Mouse (Mus musculus) fibroblast of lung, adult 2 months (primary cell): Measurements from ENCODE around the gene Pde3b.
"Not testable (repeated sequence)": the region's sequence is repeated elsewhere in the genome, so short reads cannot be mapped to it uniquely, and the experiment has no call there.

Experiments used
- DNase-seq: peaks from one replicate; pipeline ENCODE4 v3.0.0-alpha.2; 2011; ENCODE audit warnings: low read depth

Pde3b gene

GRCm38 (mm10) chr7:114479779-114480178, 64.7 kb downstream of the Pde3b start:
- DNase-seq, result peak; percentile 35

- no peak for DNase-seq
Observed at GRCm38 (mm10) chr7:114480196-114480989, 65.3 kb downstream of the Pde3b start.

DNA sequence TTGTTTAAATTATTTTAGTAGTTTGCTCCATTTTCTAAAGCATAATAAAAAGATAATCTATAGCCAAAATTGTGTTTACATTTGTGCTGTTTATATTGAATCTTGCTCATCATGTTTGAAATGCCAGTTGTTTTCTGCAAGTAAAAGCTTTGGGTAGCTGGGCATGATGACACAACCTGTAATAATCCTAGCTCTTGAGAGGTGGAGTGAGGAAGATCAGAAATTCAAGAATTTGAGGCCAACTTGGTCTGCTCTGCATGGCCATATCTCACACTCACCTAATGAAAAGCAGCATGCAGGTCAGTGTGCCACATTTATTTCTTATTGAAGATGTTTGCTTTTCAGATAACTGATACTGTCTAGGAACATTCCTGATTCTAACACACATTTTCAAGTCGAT, 65.9 kb downstream of the Pde3b start:
- DNase-seq, result no peak

DNA sequence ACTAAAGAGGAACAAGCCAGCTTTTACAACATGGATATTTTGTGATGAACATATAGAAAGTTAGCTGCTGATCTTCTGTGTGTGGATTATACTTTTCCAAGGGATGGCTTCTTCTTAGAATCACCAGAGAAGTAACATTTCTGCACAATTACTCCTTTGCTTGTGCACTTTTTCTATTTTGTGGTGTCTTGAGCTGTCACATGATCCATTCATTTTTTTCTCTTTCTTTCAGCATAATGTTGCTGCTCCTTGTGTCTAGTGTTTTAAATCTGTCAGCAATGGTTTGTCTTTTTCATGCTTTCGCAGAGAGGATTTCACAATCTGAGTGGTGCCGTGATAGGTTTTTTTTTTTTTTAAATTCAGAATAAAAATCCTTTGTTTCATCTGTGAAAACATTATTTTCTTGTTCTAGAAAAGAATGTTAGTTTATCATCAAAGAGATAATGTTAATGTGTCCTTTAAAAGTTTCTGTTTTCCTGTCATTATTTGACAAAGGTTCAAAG, 66.4 kb downstream of the Pde3b start:
- DNase-seq, result no peak

DNA sequence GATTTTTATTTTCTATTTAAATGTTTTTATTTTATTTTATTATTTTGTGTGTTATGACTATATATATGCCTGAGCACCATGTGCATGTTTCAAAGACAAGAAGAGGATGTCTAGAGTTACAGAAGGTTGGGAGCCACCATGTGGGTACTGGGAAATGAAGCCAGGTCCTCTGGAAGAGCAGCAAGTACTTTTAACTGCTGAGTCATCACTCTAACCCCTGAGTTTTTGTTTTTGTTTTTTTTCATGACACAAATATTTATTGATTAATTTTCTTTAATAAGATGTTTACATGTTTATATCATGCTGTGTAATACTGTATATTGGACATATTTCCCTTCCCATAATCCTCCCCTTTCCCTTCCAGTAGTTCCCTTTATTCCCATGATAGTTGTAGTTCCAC, 77.5 kb downstream of the Pde3b start:
- DNase-seq, result no peak

DNA sequence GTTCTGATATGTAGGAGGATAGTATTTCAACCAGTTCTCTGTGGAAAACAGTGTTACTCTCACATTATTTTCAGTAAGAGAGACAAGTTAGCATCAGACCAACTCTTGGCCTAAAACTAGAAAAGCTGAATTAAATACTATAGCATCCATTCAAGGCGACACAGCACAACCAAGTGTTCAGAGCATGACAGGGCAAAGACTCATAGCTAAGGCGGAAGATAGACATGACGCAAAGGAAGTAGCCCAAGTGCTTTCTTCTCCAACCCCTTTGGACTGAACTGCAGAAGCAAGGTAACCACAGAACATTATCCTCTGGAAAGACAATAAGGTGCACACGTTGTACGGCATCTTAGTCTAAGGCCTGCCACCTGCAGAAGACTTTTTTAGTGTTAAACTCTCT, 79.0 kb downstream of the Pde3b start:
- DNase-seq, result no peak

- no peak for DNase-seq
Observed at GRCm38 (mm10) chr7:114499293-114499692, 84.2 kb downstream of the Pde3b start.

- no peak for DNase-seq
Observed at GRCm38 (mm10) chr7:114508879-114509278, 93.8 kb downstream of the Pde3b start.

- DNase-seq, result no peak
Observed at GRCm38 (mm10) chr7:114520122-114520521, 105.0 kb downstream of the Pde3b start.

- DNase-seq, result no peak
Observed at GRCm38 (mm10) chr7:114526245-114526644, 111.2 kb downstream of the Pde3b start.

DNA sequence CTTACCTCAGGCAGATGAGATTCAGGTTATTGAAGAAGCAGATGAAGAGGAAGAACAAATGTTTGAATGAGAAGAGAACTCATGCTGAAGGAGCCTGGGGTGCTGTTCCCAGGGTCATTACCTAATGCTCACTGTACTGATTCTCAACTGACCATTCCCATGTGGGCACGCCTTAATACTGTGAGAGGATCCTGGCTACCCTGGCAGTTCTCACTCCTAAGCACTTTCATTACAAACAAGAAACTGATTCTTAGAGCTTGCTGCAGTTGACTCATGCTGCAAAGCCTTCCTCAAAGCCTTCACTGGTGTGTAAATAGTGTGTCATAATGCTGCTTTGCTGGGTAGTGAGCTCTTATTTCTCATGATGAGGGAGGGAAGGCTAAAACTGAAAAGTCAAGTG, 121.1 kb downstream of the Pde3b start:
- DNase-seq, result no peak

DNA sequence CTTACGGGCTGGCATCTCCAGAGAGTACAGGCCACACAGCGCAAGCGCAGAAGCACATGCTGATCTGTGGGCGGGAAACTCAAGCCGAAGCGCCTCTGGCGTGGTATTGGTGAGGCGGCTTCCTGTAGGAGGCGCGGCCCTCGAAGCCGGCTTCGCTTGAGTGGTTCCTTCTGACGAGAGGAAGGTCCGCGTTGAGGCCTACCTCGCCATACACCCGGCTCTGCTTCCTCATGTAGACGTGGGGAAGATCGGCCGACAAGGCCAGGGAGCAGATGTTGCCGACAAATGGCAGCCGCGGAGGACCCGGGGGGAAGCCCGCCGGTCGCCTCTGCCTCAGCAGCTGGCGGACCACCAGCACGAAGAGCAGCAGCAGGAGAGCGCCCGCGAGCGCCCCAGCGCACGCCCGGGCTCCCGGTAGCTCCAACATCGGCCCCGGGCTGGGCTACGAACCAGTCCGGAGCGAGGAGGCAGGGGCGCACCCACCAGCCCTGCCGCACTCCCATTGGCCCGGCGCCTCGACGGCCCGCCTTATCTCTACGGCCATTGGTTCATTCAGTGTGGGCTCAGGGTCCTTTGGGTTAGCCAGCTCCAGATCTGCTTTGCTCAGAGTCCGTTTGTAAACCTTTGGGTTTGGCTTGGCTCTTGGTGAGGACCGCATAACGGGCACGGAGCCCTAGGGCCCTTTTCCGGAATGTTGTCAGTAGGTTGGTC, 147.6 kb downstream of the Pde3b start, which contains the start of gene Cyp2r1:
Gene Cyp2r1 (minus strand): TSS at position 442 of the 711 bp plus-strand sequence.
- DNase-seq, result peak; percentile 78

- DNase-seq, result not testable (repeated sequence)
Observed at GRCm38 (mm10) chr7:114573866-114574265, 158.8 kb downstream of the Pde3b start.

GRCm38 (mm10) chr7:114576931-114577330, 161.8 kb downstream of the Pde3b start:
- no peak for DNase-seq

GRCm38 (mm10) chr7:114577665-114578064, 162.6 kb downstream of the Pde3b start:
- DNase-seq, result peak; percentile 29

DNA sequence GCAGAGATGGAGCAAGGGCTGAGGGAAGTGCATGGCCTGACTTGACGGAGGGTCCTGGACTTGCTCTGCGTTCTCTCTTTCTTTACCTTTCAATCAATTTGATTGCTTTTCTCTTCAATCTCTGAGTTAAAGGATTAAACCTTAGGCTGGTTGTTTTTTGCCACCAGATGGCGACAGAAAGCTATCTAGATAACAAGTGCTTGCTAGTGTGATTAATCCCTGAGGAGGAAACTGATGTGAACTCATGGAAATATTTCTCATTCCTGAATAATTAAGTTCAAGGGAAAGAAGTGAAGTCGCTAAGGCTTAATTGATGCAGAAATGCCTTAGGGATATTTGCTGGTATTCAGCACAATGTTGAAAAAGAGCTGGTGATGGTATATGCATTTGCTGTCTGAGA, 165.3 kb downstream of the Pde3b start:
- DNase-seq, result no peak

DNA sequence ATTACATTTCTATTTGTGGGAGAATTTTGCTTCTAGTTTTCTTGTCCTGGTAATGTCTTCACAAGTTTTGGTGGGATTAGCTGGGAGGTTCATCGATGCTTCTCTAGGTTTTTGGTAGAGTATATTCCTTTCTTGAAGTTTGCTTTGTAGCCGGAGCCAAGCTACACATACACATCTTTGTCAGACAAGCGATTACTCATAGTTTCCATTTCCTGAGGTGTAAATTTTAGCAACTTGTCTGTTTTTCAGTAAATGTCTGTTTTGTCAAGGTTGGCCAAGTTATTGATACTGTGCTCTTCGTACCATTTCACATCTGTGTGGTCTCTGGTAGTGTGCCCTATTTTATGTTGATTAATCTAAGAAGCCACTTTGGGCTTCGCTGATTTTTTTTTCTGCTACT, 166.1 kb downstream of the Pde3b start:
- no peak for DNase-seq

GRCm38 (mm10) chr7:114582441-114582840, 167.4 kb downstream of the Pde3b start:
- DNase-seq, result no peak
